Mouse (Mus musculus): Measurements from ENCODE around the gene Aloxe3. TPM values are rescaled to one million over a fixed set of nuclear protein-coding genes. Genes with fewer than 3 reads are reported as not detected.

Aloxe3 gene
- not detected in 2 replicates for total RNA-seq (2023)

DNA sequence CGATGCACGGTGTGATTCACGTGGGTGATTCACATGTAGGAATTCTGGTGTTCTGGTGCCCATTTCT is at the start of gene Aloxe3:
Aloxe3 (plus strand) TSS at position 45 of the 67 bp plus-strand sequence.

DNA sequence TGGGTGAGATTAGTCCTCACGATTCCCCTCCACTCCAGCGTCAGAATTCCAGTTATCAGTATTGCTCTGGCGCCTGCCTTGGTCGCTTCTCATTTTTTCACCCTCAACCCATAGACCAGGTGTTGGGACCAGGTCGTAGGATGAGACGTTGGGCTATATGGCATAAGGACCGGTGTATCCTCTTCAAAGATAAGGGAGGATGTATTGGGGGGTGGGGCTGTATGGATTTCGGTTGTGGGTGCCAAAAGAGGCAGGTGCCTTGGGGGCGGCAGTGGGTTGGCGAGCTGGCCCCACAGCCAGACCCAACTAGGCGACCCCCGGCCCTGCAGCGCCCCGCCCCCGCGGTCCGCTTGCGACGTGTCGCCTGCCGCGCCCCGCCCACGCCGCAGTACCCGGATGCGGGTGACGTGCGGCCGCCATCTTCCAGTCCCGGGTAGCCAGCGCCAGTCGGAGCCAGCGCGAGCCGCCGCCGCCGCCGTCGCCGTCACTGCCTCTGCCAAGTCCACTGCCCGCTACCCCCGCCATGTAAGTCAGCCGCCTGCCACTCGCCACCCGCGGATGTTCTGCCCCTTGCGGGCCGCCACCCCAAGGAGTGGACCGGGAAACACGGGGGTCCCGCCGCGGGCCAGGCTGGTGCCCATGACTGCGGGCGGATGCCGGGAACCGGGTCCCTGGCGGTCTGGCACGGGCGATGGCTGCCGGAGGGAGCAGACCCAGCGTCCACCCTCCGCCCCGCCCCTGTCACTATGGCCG is 37.4 kb upstream of the Aloxe3 start, which contains the start of gene Vamp2:
Vamp2 (plus strand) TSS at position 388 of the 753 bp plus-strand sequence.

DNA sequence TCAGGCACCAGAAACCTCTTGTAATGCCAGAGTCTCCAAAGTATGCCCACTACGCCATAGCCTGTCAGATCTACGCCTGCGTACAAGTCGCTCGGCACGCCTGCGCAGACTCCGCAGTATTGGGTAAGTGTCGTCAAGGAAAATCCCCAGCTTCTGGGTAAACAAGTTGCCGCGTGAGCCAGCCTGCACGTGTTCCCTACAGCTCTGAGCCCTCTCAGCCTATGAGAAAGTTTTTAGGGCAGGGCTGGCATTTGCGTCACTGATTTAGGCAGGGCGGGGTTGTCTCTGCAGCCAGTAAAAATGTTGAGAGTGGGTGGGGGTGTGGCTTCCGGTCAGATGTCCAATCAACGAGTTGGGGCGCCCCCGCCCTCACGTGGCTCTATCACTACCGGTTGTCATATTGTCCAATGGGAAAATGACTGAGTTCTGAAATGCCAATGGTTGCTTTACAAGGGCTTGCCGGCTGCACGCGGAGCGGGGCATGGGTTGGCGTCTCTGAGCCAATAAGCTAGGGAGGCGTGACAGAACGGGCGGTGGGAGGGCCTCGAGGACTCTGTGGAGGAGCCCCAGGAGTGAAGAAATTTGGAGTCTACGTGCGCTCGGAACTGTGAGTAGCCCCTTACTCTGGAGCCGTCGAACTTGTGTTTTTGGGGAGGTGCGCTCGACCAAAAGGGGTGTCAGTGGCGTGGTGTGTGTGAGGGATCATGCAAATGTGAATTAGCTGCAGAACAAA is 30.8 kb upstream of the Aloxe3 start, which contains the start of gene Per1:
Per1 (plus strand) TSS at position 521 of the 733 bp plus-strand sequence.

DNA sequence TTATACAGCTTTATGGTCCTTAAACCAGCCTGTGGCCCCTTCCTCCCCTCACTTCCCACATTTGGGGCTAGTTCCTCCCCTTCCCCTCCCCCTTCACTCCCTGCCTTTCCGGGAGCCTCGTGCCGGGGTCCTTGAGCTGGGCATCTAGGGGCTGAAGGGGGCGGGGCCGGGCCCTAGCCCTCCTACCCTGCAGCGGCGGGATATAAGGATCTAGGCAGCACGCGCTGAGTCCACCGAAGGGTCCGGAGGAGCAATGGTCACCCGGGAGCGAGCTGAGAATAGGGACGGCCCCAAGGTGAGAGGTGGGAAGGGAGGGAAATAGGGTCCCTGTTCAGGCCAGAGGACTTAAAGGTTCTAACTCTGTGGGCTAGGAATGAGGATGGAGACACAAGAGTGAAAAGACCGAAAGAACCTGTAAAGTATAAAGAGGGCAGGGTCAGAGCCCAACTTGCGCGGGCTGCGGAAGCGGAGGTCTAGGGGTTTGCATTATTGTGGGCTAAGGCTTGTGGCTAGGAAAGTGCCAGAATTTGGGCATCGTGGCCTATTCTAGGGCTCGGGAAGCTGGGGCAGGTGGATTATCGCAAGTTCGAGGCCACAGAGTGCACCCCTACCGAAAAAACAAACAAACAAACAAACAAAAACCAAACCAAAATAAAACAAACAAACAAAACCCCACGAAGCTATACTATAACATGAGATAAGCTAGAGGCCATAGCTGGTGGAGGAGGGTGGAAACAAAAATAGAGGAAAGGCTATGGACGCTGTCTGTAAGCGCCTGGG is 5.3 kb upstream of the Aloxe3 start, which contains the start of gene Hes7:
Hes7 (plus strand) TSS at position 184 of the 780 bp plus-strand sequence.

DNA sequence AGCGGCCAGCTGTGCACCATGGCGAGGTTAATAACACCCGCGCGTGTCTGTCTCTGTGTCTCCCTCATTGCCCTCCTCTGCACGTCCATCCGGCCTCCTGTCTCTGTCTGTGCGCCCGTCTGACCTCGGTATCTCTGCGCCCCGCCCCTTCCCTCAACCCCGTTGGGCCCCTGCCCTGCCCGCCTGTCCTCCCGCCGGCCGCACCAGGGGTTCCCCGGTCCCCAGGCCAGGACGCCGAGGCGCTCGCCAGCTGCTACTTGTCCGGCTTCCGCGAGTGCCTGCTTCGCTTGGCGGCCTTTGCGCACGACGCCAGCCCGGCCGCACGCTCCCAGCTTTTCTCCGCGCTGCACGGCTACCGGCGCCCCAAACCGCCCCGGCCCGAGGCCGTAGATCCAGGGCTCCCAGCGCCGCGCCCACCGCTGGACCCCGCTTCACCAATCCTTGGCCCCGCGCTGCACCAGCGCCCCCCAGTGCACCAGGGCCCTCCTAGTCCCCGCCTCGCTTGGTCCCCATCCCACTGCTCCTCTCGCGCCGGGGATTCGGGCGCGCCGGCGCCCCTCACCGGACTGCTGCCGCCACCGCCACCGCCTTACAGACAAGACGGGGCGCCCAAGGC is 3.3 kb upstream of the Aloxe3 start, which contains the start of gene 9130213A22Rik:
9130213A22Rik (minus strand) TSS at position 254 of the 616 bp plus-strand sequence.

DNA sequence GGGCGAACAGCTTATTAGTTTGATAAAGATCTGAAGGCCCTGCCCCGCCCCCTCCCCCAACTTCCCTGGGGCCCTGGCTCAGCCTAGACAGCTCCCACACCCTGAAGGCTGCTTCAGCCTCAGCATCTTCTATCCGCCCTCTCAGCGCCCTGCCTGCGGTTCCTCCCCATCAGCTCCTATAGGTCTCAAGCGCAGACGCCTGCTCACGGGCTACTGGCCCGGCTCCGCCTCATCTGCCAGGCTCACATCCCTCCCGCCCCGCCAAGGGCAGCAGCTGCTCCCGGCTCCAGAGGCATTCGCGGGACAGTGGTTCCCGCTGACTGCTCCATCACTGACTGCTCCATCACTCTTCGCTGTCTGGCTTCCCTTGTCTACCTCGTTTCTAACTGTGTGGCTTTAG is 31.1 kb downstream of the Aloxe3 start, which contains the start of gene Alox12b:
Alox12b (plus strand) TSS at position 190 of the 400 bp plus-strand sequence.

DNA sequence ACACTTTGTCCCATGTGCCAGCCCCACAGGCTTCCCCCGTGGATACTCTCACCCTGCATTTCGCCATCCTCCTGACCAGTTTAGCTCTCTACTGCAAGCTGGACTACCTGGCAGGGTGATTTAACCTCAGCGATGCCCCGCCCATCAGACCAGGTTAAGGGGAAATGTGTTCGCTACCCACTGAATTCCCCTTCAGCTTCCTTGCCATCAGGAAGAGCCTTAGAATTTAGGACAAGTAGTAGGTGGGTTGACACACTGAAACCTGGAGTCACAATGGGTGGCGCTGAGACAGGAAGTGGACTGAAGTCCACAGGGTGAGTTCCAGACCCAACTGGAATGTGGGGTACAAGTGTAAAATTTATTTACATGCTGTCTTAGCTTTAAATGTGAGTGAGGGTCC is 72.0 kb downstream of the Aloxe3 start, which contains the start of gene Alox8:
Alox8 (minus strand) TSS at position 101 of the 400 bp plus-strand sequence.

Other genes starting within 250 kb of the Aloxe3 start
- not detected in 2 replicates for gene Rnf222, start 237.3 kb upstream of the Aloxe3 start, total RNA-seq (2023)
- gene Rpl26, start 224.3 kb upstream of the Aloxe3 start, total RNA-seq (2023): 419 and 636 TPM in 2 replicates
- not detected in 2 replicates for gene Odf4, start 198.8 kb upstream of the Aloxe3 start, total RNA-seq (2023)
- gene Arhgef15, start 168.4 kb upstream of the Aloxe3 start, total RNA-seq (2023): not detected in 2 replicates
- gene Slc25a35, start 157.8 kb upstream of the Aloxe3 start, total RNA-seq (2023): 1.7 and 3.3 TPM in 2 replicates
- 2.3 and 4.0 TPM in 2 replicates for gene Rangrf, start 150.7 kb upstream of the Aloxe3 start, total RNA-seq (2023)
- gene Pfas, start 117.4 kb upstream of the Aloxe3 start, total RNA-seq (2023): 14.2 and 18.1 TPM in 2 replicates
- 26.5 and 40.5 TPM in 2 replicates for gene Ctc1, start 110.0 kb upstream of the Aloxe3 start, total RNA-seq (2023)
- 66.6 and 91.0 TPM in 2 replicates for gene Aurkb, start 80.2 kb upstream of the Aloxe3 start, total RNA-seq (2023)
- 41.4 and 58.9 TPM in 2 replicates for gene Borcs6, start 66.2 kb upstream of the Aloxe3 start, total RNA-seq (2023)
- 1.4 and 1.7 TPM in 2 replicates for gene Tmem107, start 55.1 kb upstream of the Aloxe3 start, total RNA-seq (2023)
- 204 and 249 TPM in 2 replicates for gene Vamp2, start 37.4 kb upstream of the Aloxe3 start, total RNA-seq (2023)
- 481 and 552 TPM in 2 replicates for gene Per1, start 30.7 kb upstream of the Aloxe3 start, total RNA-seq (2023)
- not detected in 2 replicates for gene Hes7, start 5.5 kb upstream of the Aloxe3 start, total RNA-seq (2023)
- not detected in 2 replicates for gene 9130213A22Rik, start 3.3 kb upstream of the Aloxe3 start, total RNA-seq (2023)
- gene Alox12b, start 31.1 kb downstream of the Aloxe3 start, total RNA-seq (2023): not detected in 2 replicates
- gene Alox8, start 71.9 kb downstream of the Aloxe3 start, total RNA-seq (2023): 0.13 TPM in 1 of 2 replicates, not detected in the other
- not detected in 2 replicates for gene Gucy2e, start 111.1 kb downstream of the Aloxe3 start, total RNA-seq (2023)
- 10.1 and 10.6 TPM in 2 replicates for gene Cntrob, start 197.9 kb downstream of the Aloxe3 start, total RNA-seq (2023)
- 39.8 and 44.7 TPM in 2 replicates for gene Trappc1, start 198.1 kb downstream of the Aloxe3 start, total RNA-seq (2023)
- 0.52 TPM in 1 of 2 replicates, not detected in the other for gene Kcnab3, start 200.4 kb downstream of the Aloxe3 start, total RNA-seq (2023)
- 0.66 and 0.93 TPM in 2 replicates for gene Rnf227, start 214.6 kb downstream of the Aloxe3 start, total RNA-seq (2023)
- 11.1 and 13.1 TPM in 2 replicates for gene Chd3, start 243.5 kb downstream of the Aloxe3 start, total RNA-seq (2023)

All from neutrophil, adult 65 days (primary cell).